In genomic region chr5:37820689-37821088, GRCm38 (mm10) we compare ENCODE assay signal across 13 mouse cellular contexts. TPM values are rescaled to one million over a fixed set of nuclear protein-coding genes. Genes with fewer than 3 reads are reported as not detected.
A peak's percentile ranks its signal among the peaks of the same experiment; 100 is the strongest.
DNase-seq lines count a peak whose midpoint lies in the region; ATAC-seq and TF ChIP-seq lines count a peak whose summit lies in the region.
"Had no signal": no experiment of that assay in that cellular context is flagged by ENCODE, and none has a peak within 500 bp of the region (broad histone marks: within the 10 kb centered on the region; RNA-seq: fewer than 3 reads in every experiment).

No protein-coding gene starts in this region.

- 11% methylated on average over 8 of the region's 8 CpGs for WGBS in hindbrain, embryonic 11.5 days
- 14% methylated on average over 8 of the region's 8 CpGs for WGBS in hindbrain, embryonic 16.5 days
- WGBS in embryonic facial prominence, embryonic 10.5 days = 17% methylated on average over 8 of the region's 8 CpGs
- 16% methylated on average over 8 of the region's 8 CpGs for WGBS in hindbrain, embryonic 12.5 days
- WGBS in midbrain, embryonic 14.5 days = 13% methylated on average over 8 of the region's 8 CpGs
- WGBS in stomach, postnatal 0 days = 29% methylated on average over 8 of the region's 8 CpGs

- no peak for ATAC-seq in hindbrain, embryonic 11.5 days (ENCODE audit: low FRiP score)
- no peak for ATAC-seq in hindbrain, embryonic 16.5 days
- ATAC-seq in hindbrain, embryonic 12.5 days (ENCODE audit: low FRiP score) = no peak
- ATAC-seq in midbrain, embryonic 14.5 days (ENCODE audit: low FRiP score, low TSS enrichment) = no peak
- no peak for ATAC-seq in stomach, postnatal 0 days (ENCODE audit: low FRiP score, low TSS enrichment)

- no peak for TF ChIP-seq CTCF in stomach, postnatal 0 days (IDR thresholded peaks at IDR 0.05; ENCODE audit: low read depth)

- peak overlapping the region; percentile 56; the same call in 1 of the 2 replicates for H3K4me3 ChIP-seq in hindbrain, embryonic 11.5 days (ENCODE audit: low read depth, low read length)
- no peak overlapping the region; the same call in 1 of the 2 replicates for H3K4me3 ChIP-seq in hindbrain, embryonic 16.5 days (ENCODE audit: low read length)
- peak overlapping the region; percentile 72 for H3K4me3 ChIP-seq in embryonic facial prominence, embryonic 10.5 days
- H3K4me3 ChIP-seq in hindbrain, embryonic 12.5 days = no peak overlapping the region
- peak overlapping the region; percentile 10; the same call in 1 of the 2 replicates for H3K4me3 ChIP-seq in midbrain, embryonic 14.5 days (replicated peaks; ENCODE audit: low read depth, low read length)
- H3K4me3 ChIP-seq in stomach, postnatal 0 days (ENCODE audit: low read depth, low read length) = no peak overlapping the region
- H3K4me3 ChIP-seq: liver, embryonic 13.5 days had no signal

- peaks cover 7% of the 10 kb centered on the region for H3K4me1 ChIP-seq in hindbrain, embryonic 11.5 days (replicated peaks; ENCODE audit: control insufficient read depth, insufficient read depth, low read length)
- H3K4me1 ChIP-seq in hindbrain, embryonic 16.5 days (ENCODE audit: control insufficient read depth, insufficient read depth, low read depth, low read length) = peaks cover 19% of the 10 kb centered on the region
- H3K4me1 ChIP-seq in embryonic facial prominence, embryonic 10.5 days = peaks cover 80% of the 10 kb centered on the region
- peaks cover 39% of the 10 kb centered on the region for H3K4me1 ChIP-seq in hindbrain, embryonic 12.5 days
- H3K4me1 ChIP-seq in midbrain, embryonic 14.5 days (ENCODE audit: control insufficient read depth, insufficient read depth, low read length) = peaks cover 13% of the 10 kb centered on the region
- H3K4me1 ChIP-seq in stomach, postnatal 0 days (replicated peaks; ENCODE audit: control insufficient read depth, insufficient read depth) = peaks cover 6% of the 10 kb centered on the region

- H3K27me3 ChIP-seq in hindbrain, embryonic 11.5 days (ENCODE audit: control insufficient read depth, insufficient read depth, low read length) = peaks cover 86% of the 10 kb centered on the region
- H3K27me3 ChIP-seq in hindbrain, embryonic 16.5 days (replicated peaks; ENCODE audit: control insufficient read depth, insufficient read depth, low read length) = peaks cover 52% of the 10 kb centered on the region
- H3K27me3 ChIP-seq in embryonic facial prominence, embryonic 10.5 days (replicated peaks; ENCODE audit: low read depth, poor library complexity, severe bottlenecking) = peaks cover 100% of the 10 kb centered on the region
- H3K27me3 ChIP-seq in hindbrain, embryonic 12.5 days = peaks cover 93% of the 10 kb centered on the region
- peaks cover 87% of the 10 kb centered on the region for H3K27me3 ChIP-seq in midbrain, embryonic 14.5 days (ENCODE audit: control insufficient read depth, insufficient read depth, low read length)
- peaks cover 41% of the 10 kb centered on the region for H3K27me3 ChIP-seq in stomach, postnatal 0 days (ENCODE audit: control insufficient read depth, insufficient read depth, low read length)

- no peak overlapping the region for H3K9ac ChIP-seq in hindbrain, embryonic 11.5 days (ENCODE audit: low read depth, low read length)
- no peak overlapping the region for H3K9ac ChIP-seq in hindbrain, embryonic 16.5 days (ENCODE audit: low read depth, low read length)
- no peak overlapping the region for H3K9ac ChIP-seq in hindbrain, embryonic 12.5 days
- no peak overlapping the region for H3K9ac ChIP-seq in midbrain, embryonic 14.5 days (replicated peaks; ENCODE audit: low read length)
- no peak overlapping the region for H3K9ac ChIP-seq in stomach, postnatal 0 days (ENCODE audit: low read length)
- H3K9ac ChIP-seq: liver, embryonic 13.5 days had no signal

- DNase-seq in hindbrain, embryonic 11.5 days (ENCODE audit: low spot score) = peak; percentile 57
- DNase-seq in embryonic facial prominence, embryonic 10.5 days (ENCODE audit: low spot score) = peak; percentile 46
- DNase-seq in midbrain, embryonic 14.5 days = peak; percentile 39
- no peak for DNase-seq in stomach, postnatal 0 days (ENCODE audit: low spot score)
- no peak for DNase-seq in lung, postnatal 14 days
- DNase-seq: adrenal gland, adult 2 months; cerebellum, postnatal 25 days; gastrocnemius, postnatal 36 days; kidney, adult 11 months; kidney, postnatal 36 days; liver, embryonic 13.5 days had no signal

- H3K27ac ChIP-seq in hindbrain, embryonic 11.5 days (ENCODE audit: low read depth, low read length) = no peak overlapping the region
- H3K27ac ChIP-seq in hindbrain, embryonic 16.5 days (ENCODE audit: low read depth, low read length) = no peak overlapping the region
- peak overlapping the region; percentile 94 for H3K27ac ChIP-seq in embryonic facial prominence, embryonic 10.5 days (replicated peaks)
- no peak overlapping the region for H3K27ac ChIP-seq in hindbrain, embryonic 12.5 days
- H3K27ac ChIP-seq in midbrain, embryonic 14.5 days (replicated peaks; ENCODE audit: low read depth, low read length) = no peak overlapping the region
- H3K27ac ChIP-seq in stomach, postnatal 0 days (replicated peaks) = no peak overlapping the region
- H3K27ac ChIP-seq: liver, embryonic 13.5 days had no signal

- H3K36me3 ChIP-seq in hindbrain, embryonic 11.5 days (ENCODE audit: control insufficient read depth, insufficient read depth, low read length) = no peaks in the 10 kb centered on the region
- H3K36me3 ChIP-seq in hindbrain, embryonic 16.5 days (ENCODE audit: control insufficient read depth, insufficient read depth, low read length) = no peaks in the 10 kb centered on the region
- H3K36me3 ChIP-seq in embryonic facial prominence, embryonic 10.5 days (replicated peaks) = peaks cover 22% of the 10 kb centered on the region
- no peaks in the 10 kb centered on the region for H3K36me3 ChIP-seq in hindbrain, embryonic 12.5 days
- H3K36me3 ChIP-seq in midbrain, embryonic 14.5 days (ENCODE audit: control insufficient read depth, insufficient read depth, low read length) = no peaks in the 10 kb centered on the region
- no peaks in the 10 kb centered on the region for H3K36me3 ChIP-seq in stomach, postnatal 0 days (ENCODE audit: control insufficient read depth, insufficient read depth, low read length)
- H3K36me3 ChIP-seq: liver, embryonic 13.5 days had no signal

- TF ChIP-seq EP300 in stomach, postnatal 0 days (optimal IDR thresholded peaks at IDR 0.05) = no peak

- H3K9me3 ChIP-seq in hindbrain, embryonic 11.5 days (ENCODE audit: control insufficient read depth, low read length) = no peaks in the 10 kb centered on the region
- no peaks in the 10 kb centered on the region for H3K9me3 ChIP-seq in hindbrain, embryonic 16.5 days (ENCODE audit: control insufficient read depth, low read length)
- no peaks in the 10 kb centered on the region for H3K9me3 ChIP-seq in embryonic facial prominence, embryonic 10.5 days
- no peaks in the 10 kb centered on the region for H3K9me3 ChIP-seq in hindbrain, embryonic 12.5 days (replicated peaks)
- H3K9me3 ChIP-seq in midbrain, embryonic 14.5 days (ENCODE audit: control insufficient read depth, low read length) = no peaks in the 10 kb centered on the region
- H3K9me3 ChIP-seq in stomach, postnatal 0 days (ENCODE audit: control insufficient read depth, low read length) = no peaks in the 10 kb centered on the region
- H3K9me3 ChIP-seq: liver, embryonic 13.5 days had no signal

- peak overlapping the region; percentile 89 for H3K4me2 ChIP-seq in hindbrain, embryonic 11.5 days (replicated peaks; ENCODE audit: low read depth, low read length)
- no peak overlapping the region for H3K4me2 ChIP-seq in hindbrain, embryonic 16.5 days (ENCODE audit: low read length)
- H3K4me2 ChIP-seq in hindbrain, embryonic 12.5 days (replicated peaks) = peak overlapping the region; percentile 63; the same call in 1 of the 2 replicates
- H3K4me2 ChIP-seq in midbrain, embryonic 14.5 days (ENCODE audit: low read length) = no peak overlapping the region
- no peak overlapping the region for H3K4me2 ChIP-seq in stomach, postnatal 0 days (replicated peaks; ENCODE audit: low read depth)
- H3K4me2 ChIP-seq: liver, embryonic 13.5 days had no signal

RNA-seq across cellular contexts. Expression of gene Msx1, which starts 3.7 kb away (rescaled TPM):
- polyA plus RNA-seq in hindbrain, embryonic 11.5 days (2014; fragmentation: Nextera tagmentation; extraction: Ambion mirVana) = 103 and 121 TPM in 2 replicates
- polyA plus RNA-seq in hindbrain, embryonic 16.5 days (2015; fragmentation: Nextera tagmentation; extraction: Ambion mirVana) = 28.9 and 30.5 TPM in 2 replicates
- 333 and 362 TPM in 2 replicates for polyA plus RNA-seq in embryonic facial prominence, embryonic 10.5 days (2016; fragmentation: Nextera tagmentation; extraction: Ambion mirVana)
- polyA plus RNA-seq in hindbrain, embryonic 12.5 days (2016; fragmentation: Nextera tagmentation; extraction: Ambion mirVana) = 95.6 and 118 TPM in 2 replicates
- polyA plus RNA-seq in midbrain, embryonic 14.5 days (2014; fragmentation: Nextera tagmentation; extraction: Ambion mirVana) = 5.9 and 13.3 TPM in 2 replicates
- 1.1 TPM in 2 replicates for polyA plus RNA-seq in stomach, postnatal 0 days (2015; fragmentation: Nextera tagmentation; extraction: Ambion mirVana)

Comparison
In these comparisons a context has a peak if more than half of its experiments do, and no peak if none do; other contexts are left out.
1. H3K4me2 ChIP-seq: peak in hindbrain, embryonic 11.5 days (single experiment) and hindbrain, embryonic 12.5 days (single experiment); none in hindbrain, embryonic 16.5 days (single experiment), midbrain, embryonic 14.5 days (single experiment) and stomach, postnatal 0 days (single experiment).
2. H3K4me3 ChIP-seq: peak in hindbrain, embryonic 11.5 days (single experiment), embryonic facial prominence, embryonic 10.5 days (single experiment) and midbrain, embryonic 14.5 days (single experiment); none in hindbrain, embryonic 16.5 days (single experiment), hindbrain, embryonic 12.5 days (single experiment) and stomach, postnatal 0 days (single experiment).
3. DNase-seq: peak in hindbrain, embryonic 11.5 days (single experiment), embryonic facial prominence, embryonic 10.5 days (single experiment) and midbrain, embryonic 14.5 days (single experiment); none in stomach, postnatal 0 days (single experiment) and lung, postnatal 14 days (single experiment).